Mouse (Mus musculus) G1E (cell line): Measurements from ENCODE around the gene R3hdm2. TPM values are rescaled to one million over a fixed set of nuclear protein-coding genes. Genes with fewer than 3 reads are reported as not detected.

Experiments used
- ATAC-seq: 2 replicates; pipeline ENCODE4 v1.8.0; 2016; ENCODE audit warnings: mild to moderate bottlenecking; ENCODE audit not compliant: insufficient number of reproducible peaks, poor library complexity, low FRiP score, severe bottlenecking; ENCODE audit errors: extremely low read depth
- DNase-seq: peaks from one replicate; pipeline ENCODE4 v3.0.0; 2012; ENCODE audit warnings: low spot score
- H3K27me3 ChIP-seq: 2 replicates; pipeline ENCODE4 v1.6.1; 2012; ENCODE audit warnings: mild to moderate bottlenecking, low read length, inconsistent platforms; ENCODE audit not compliant: insufficient read depth
- H3K36me3 ChIP-seq: replicated peaks from 2 replicates; pipeline ENCODE3; 2012; ENCODE audit warnings: mild to moderate bottlenecking, inconsistent platforms
- H3K4me1 ChIP-seq: 2 replicates; pipeline ENCODE4 v1.6.1; 2012; ENCODE audit warnings: low read depth, low read length, inconsistent platforms, mixed read lengths; ENCODE audit not compliant: insufficient read depth
- H3K4me3 ChIP-seq: 2 replicates; pipeline ENCODE4 v1.5.1; 2012; ENCODE audit warnings: low read depth, mild to moderate bottlenecking, inconsistent platforms, low read length, moderate library complexity, mixed read lengths
- H3K9me3 ChIP-seq: replicated peaks from 2 replicates; pipeline ENCODE4 v1.6.1; 2012; ENCODE audit warnings: inconsistent platforms
- CTCF ChIP-seq: IDR thresholded peaks from 2 replicates; pipeline ENCODE4 v1.5.1; 2012; ENCODE audit warnings: low read depth, low read length, inconsistent platforms, mixed read lengths
- GATA1 ChIP-seq: IDR thresholded peaks from 2 replicates; pipeline ENCODE4 v1.6.1; 2012; ENCODE audit warnings: borderline replicate concordance, low read length, inconsistent platforms, mixed read lengths
- GATA2 ChIP-seq: IDR thresholded peaks from 2 replicates; pipeline ENCODE4 v1.6.1; 2012; ENCODE audit warnings: low read depth, low read length, inconsistent platforms, borderline replicate concordance
- POLR2AphosphoS5 ChIP-seq: IDR thresholded peaks from 2 replicates; pipeline ENCODE4 v1.6.1; 2012; ENCODE audit warnings: low read depth, low read length, inconsistent platforms; ENCODE audit not compliant: insufficient replicate concordance
- TAL1 ChIP-seq: conservative IDR thresholded peaks from 2 replicates; pipeline ENCODE4 v1.6.1; 2012; ENCODE audit warnings: low read depth, low read length, inconsistent platforms, mixed read lengths
- polyA plus RNA-seq: library from polyadenylated mRNA; stranded (reverse); fragments of >175 nt; gene quantifications from 2 replicates; pipeline ENCODE4 v1.2.3, GENCODE M21; 2012
- total RNA-seq, 2 experiments: library from RNA; stranded (forward) in 1 of 2; stranded (reverse) in 1 of 2; fragments of 200-1000 nt in 1 of 2; fragments of >200 nt in 1 of 2; fragmentation: Nextera tagmentation in 1 of 2; gene quantifications; 2 replicates each; pipeline ENCODE4 v1.2.3; 2014 to 2017

Gene R3hdm2
- total and polyA plus RNA-seq, 3 experiments = 14.8 to 123 (median 97.4) TPM

DNA sequence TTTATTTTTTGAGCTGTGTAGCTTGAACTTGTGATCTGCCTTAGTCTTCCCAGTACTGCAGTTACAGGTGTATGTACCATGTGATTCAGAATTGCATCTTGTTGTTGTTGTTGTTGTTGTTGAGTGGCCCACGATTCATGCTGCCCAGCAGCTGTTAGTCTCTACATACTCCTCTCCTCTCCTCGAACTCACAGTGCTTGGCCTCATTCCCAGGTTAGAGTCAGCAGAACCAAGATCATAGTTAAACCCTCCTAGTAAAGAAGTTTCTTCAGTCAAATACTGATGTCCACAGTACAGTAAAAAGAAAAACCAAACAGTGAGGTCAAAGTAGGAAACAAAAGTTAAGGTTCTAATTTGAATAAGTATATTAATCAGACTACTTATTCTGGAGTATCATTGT lies 32.6 kb downstream of the R3hdm2 start:
- TF ChIP-seq GATA2 (no peak), GATA1 (no peak), POLR2AphosphoS5 (no peak), CTCF (no peak)
- ATAC-seq = no peak
- no peaks in the 10 kb centered on the region for H3K9me3 ChIP-seq
- H3K36me3 ChIP-seq = peaks cover 56% of the 10 kb centered on the region
- H3K4me1 ChIP-seq = no peaks in the 10 kb centered on the region
- H3K27me3 ChIP-seq = no peaks in the 10 kb centered on the region
- DNase-seq = no peak
- H3K4me3 ChIP-seq = no peak overlapping the region

DNA sequence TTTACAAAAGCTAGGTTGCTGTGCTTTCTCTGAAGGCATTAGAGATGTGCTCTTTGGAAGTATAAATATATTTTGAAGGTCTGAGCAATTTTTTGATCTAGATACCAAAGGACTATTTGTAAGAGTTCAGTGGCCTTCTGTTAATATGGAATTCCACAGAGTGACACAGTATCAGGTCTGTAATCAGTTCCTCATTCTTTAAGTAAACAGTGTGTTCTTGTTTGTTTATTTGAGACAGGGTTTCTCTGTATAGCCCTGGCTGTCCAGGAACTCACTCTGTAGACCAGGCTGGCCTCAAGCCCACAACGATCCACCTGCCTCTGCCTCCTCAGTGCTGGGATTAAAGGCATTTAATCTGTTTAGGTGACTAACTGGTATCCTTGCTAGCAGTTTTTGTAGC lies 33.5 kb downstream of the R3hdm2 start:
- DNase-seq (no peak), ATAC-seq (no peak)
- peaks cover 55% of the 10 kb centered on the region for H3K36me3 ChIP-seq
- TF ChIP-seq CTCF (no peak), GATA2 (no peak), TAL1 (no peak)
- H3K4me1 ChIP-seq = no peaks in the 10 kb centered on the region
- no peaks in the 10 kb centered on the region for H3K9me3 ChIP-seq
- no peaks in the 10 kb centered on the region for H3K27me3 ChIP-seq
- H3K4me3 ChIP-seq = no peak overlapping the region

DNA sequence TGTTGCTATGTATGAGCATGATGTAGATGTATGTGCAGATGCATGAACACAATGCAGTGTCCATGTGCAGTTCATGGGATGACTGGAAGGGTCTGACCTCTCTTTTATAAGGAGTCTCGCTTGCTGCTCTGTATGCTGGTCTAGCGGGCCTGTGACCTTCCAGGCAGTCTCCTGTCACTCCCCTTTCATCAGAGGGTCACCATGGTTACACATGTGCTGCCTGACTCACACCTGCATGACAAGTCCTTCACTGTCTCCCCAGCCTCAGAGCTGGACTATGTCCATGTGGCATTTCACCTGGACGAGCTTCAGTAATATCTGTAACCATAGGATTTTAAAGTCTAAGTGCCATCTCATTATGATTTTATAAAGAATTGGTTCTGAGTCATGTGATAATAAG lies 34.0 kb downstream of the R3hdm2 start:
- no peaks in the 10 kb centered on the region for H3K9me3 ChIP-seq
- H3K4me3 ChIP-seq = no peak overlapping the region
- no peaks in the 10 kb centered on the region for H3K27me3 ChIP-seq
- no peak for ATAC-seq
- H3K36me3 ChIP-seq = peaks cover 55% of the 10 kb centered on the region
- TF ChIP-seq GATA2 = no peak
- TF ChIP-seq GATA1 = no peak
- no peak for TF ChIP-seq CTCF
- TF ChIP-seq POLR2AphosphoS5 = no peak
- no peak for TF ChIP-seq TAL1
- no peak for DNase-seq
- H3K4me1 ChIP-seq = no peaks in the 10 kb centered on the region

DNA sequence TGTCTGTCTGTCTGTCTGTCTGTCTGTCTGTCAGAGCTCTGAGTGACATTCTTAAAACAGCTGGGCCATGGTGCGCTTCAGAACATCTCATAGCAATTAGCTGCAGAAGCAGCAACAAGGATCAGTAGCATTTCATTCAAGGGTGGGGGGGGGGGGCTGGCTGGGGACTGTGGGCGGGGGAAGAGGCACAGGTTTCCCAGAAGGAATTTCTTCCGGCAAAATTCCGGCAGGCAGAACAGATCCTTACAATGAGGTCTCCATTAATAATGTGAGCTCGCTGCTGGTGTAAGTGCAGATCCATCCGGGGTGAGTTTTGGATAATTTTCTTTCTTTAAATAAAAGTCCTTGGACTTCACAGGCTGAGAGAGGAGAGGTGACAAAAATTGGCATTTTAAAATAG lies 40.0 kb downstream of the R3hdm2 start:
- Histone ChIP-seq H3K4me3 (no peak overlapping the region), H3K4me1 (peaks cover 10% of the 10 kb centered on the region)

DNA sequence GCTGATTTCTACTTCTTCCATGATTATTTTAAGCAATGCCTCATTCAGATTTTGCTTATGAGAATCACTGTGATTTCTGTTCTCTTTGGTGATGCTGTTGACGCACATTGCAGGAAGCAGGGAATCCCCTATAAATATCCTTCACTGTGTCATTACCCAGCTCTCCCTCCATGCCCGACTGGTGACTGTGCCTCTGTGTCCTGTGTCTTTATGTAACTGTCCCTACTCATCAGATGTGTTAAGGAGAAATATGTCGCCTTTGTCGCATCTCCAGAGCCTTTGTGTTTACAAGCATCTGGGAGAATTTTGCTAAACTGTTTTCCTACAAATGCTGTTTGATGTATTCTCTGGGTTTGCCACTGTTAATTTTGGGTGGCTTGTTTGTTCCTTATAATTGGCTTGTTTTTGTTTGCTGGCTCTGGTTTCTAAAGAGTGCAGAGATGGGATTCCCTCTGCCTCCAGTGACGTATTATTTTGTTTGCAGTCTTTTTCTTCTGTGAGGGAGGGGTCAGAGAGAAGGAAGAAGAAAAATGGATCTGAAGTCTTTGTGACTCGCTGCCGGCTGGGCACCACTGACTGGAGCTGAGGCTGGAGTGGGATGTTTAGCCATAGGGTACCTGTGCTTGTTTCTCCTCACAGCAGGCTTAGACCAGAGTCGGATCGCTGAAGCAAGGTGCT lies 40.7 kb downstream of the R3hdm2 start:
- H3K36me3 ChIP-seq = peaks cover 39% of the 10 kb centered on the region
- DNase-seq (no peak), ATAC-seq (no peak)
- H3K4me3 ChIP-seq = no peak overlapping the region
- peaks cover 16% of the 10 kb centered on the region for H3K4me1 ChIP-seq
- H3K9me3 ChIP-seq = no peaks in the 10 kb centered on the region
- TF ChIP-seq CTCF (no peak), POLR2AphosphoS5 (no peak), TAL1 (no peak)
- no peaks in the 10 kb centered on the region for H3K27me3 ChIP-seq

More for the DNA sequence above, 40.0 kb downstream of the R3hdm2 start:
- Histone ChIP-seq H3K36me3 (peaks cover 37% of the 10 kb centered on the region), H3K9me3 (no peaks in the 10 kb centered on the region), H3K27me3 (no peaks in the 10 kb centered on the region)
- DNase-seq (no peak), ATAC-seq (no peak)
- no peak for TF ChIP-seq TAL1
- TF ChIP-seq GATA1 = no peak
- TF ChIP-seq GATA2 = no peak
- TF ChIP-seq POLR2AphosphoS5 = no peak
- TF ChIP-seq CTCF = no peak

DNA sequence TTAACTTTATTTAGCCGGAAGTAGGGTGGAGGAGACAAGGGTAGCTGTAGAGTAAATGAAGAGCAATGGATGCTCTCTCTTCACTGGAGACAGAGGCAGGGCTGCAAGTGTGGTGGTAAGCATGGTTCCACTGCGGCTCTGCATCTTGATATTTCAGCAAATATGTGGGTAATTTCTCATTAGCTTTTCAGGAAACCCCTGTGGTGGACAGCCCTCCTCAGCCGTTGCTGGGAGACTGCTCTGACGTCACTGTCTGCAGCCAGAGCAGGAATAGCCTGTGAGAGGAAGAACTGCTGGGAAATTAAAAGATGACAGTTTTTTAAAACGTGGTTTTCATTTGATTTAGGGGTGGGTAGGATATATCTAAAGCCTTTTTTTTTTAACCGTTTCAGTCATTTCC lies 41.9 kb downstream of the R3hdm2 start:
- no peak for DNase-seq
- Histone ChIP-seq H3K27me3 (no peaks in the 10 kb centered on the region), H3K4me3 (no peak overlapping the region), H3K9me3 (no peaks in the 10 kb centered on the region), H3K4me1 (peaks cover 17% of the 10 kb centered on the region), H3K36me3 (peaks cover 38% of the 10 kb centered on the region)
- ATAC-seq = no peak
- TF ChIP-seq TAL1 (no peak), GATA2 (no peak), GATA1 (no peak), POLR2AphosphoS5 (no peak), CTCF (no peak)

DNA sequence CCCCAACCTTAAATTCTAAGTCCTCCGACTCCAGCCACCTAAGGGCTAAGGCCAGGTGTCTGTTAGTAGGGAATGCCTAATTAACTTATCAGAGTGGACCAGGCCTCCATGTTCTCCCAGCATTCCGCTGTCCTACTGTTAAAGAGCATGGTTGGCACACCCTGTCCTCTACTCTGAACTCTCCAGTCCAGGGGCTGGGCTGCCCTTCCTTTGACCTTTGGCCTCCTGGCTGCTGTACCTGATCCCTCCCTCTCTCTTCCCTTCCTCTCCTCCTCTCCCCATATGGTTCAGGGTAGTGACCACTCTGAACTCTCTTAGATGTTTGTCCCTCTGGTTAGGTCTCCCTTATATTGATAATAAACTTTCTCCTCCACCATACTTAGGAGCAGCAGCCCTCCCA lies 45.7 kb downstream of the R3hdm2 start:
- H3K4me1 ChIP-seq = peaks cover 19% of the 10 kb centered on the region
- ATAC-seq = no peak
- peaks cover 37% of the 10 kb centered on the region for H3K36me3 ChIP-seq
- H3K9me3 ChIP-seq = no peaks in the 10 kb centered on the region
- no peak for TF ChIP-seq GATA2
- no peak for TF ChIP-seq GATA1
- no peak for TF ChIP-seq POLR2AphosphoS5
- TF ChIP-seq TAL1 = no peak
- no peak for TF ChIP-seq CTCF
- no peak overlapping the region for H3K4me3 ChIP-seq
- H3K27me3 ChIP-seq = no peaks in the 10 kb centered on the region
- no peak for DNase-seq
